Mouse (Mus musculus): ENCODE measurements around the gene Cxcl16.

GRCm38 (mm10) chr11:70432048-70432894, 27.5 kb downstream of the Cxcl16 start, which contains the start of gene Arrb2:
- TF ChIP-seq POLR2A (IDR thresholded peaks at IDR 0.05; ENCODE audit: borderline replicate concordance, insufficient read depth, low read length) (peak; percentile 80), CTCF (IDR thresholded peaks at IDR 0.05; ENCODE audit: borderline replicate concordance, insufficient read depth, low read depth, low read length) (peak; percentile 80)

Data from cerebellum, adult 2 months (tissue).